Mouse (Mus musculus): ENCODE data around the gene Ppm1l.

Gene Ppm1l

GRCm38 (mm10) chr3:69594071-69594470, 277.4 kb downstream of the Ppm1l start:
- in situ Hi-C loops (cut with MboI, MseI): loop anchor here (10.0 kb wide), 1 partner anchor 581 kb away; no protein-coding TSS in a partner anchor

GRCm38 (mm10) chr3:69596116-69596515, 279.5 kb downstream of the Ppm1l start:
- in situ Hi-C loops (cut with MboI, MseI): loop anchor here (10.0 kb wide), 1 partner anchor 579 kb away; no protein-coding TSS in a partner anchor

- in situ Hi-C loops (cut with MboI, MseI): loop anchor here (10.0 kb wide), 1 partner anchor 578 kb away; no protein-coding TSS in a partner anchor
Observed at GRCm38 (mm10) chr3:69597211-69597610, 280.6 kb downstream of the Ppm1l start.

- in situ Hi-C loops (cut with MboI, MseI): loop anchor here (10.0 kb wide), 1 partner anchor 577 kb away; no protein-coding TSS in a partner anchor
Observed at GRCm38 (mm10) chr3:69597816-69598215, 281.2 kb downstream of the Ppm1l start.

- in situ Hi-C loops (cut with MboI, MseI): loop anchor here (10.0 kb wide), 1 partner anchor 576 kb away; no protein-coding TSS in a partner anchor
Observed at GRCm38 (mm10) chr3:69598261-69599165, 281.9 kb downstream of the Ppm1l start, which contains the start of gene B3galnt1. TSS of gene B3galnt1 (minus strand) at chr3:69598960.

- in situ Hi-C loops (cut with MboI, MseI): loop anchor here (10.0 kb wide), 1 partner anchor 576 kb away; no protein-coding TSS in a partner anchor
Observed at GRCm38 (mm10) chr3:69599166-69599500, 282.5 kb downstream of the Ppm1l start.

GRCm38 (mm10) chr3:69606923-69607322, 290.3 kb downstream of the Ppm1l start:
- in situ Hi-C loops (cut with MboI, MseI): loop anchor here (5.0 kb wide), 1 partner anchor 95 kb away; no protein-coding TSS in a partner anchor

GRCm38 (mm10) chr3:69607468-69607867, 290.8 kb downstream of the Ppm1l start:
- in situ Hi-C loops (cut with MboI, MseI): loop anchor here (5.0 kb wide), 1 partner anchor 95 kb away; no protein-coding TSS in a partner anchor

GRCm38 (mm10) chr3:69607909-69608308, 291.2 kb downstream of the Ppm1l start:
- in situ Hi-C loops (cut with MboI, MseI): loop anchor here (5.0 kb wide), 1 partner anchor 94 kb away; no protein-coding TSS in a partner anchor
